Mouse (Mus musculus): ENCODE data around the gene Grik5. TPM values are rescaled to one million over a fixed set of nuclear protein-coding genes. Genes with fewer than 3 reads are reported as not detected.

Grik5 gene
- total RNA-seq (2017): 1.1 and 2.1 TPM in 2 replicates

GRCm38 (mm10) chr7:25071979-25072715, at the start of gene Grik5, which contains the start of gene Zfp574:
Gene Grik5, minus strand, starts transcription at chr7:25072346.
Gene Zfp574, plus strand, starts transcription at chr7:25072567.
- no peak for ATAC-seq (ENCODE audit: extremely low read depth, insufficient number of reproducible peaks, low FRiP score, poor library complexity, severe bottlenecking)

GRCm38 (mm10) chr7:25121240-25121786, 49.2 kb upstream of the Grik5 start:
- no peak for ATAC-seq (ENCODE audit: extremely low read depth, insufficient number of reproducible peaks, low FRiP score, poor library complexity, severe bottlenecking)

GRCm38 (mm10) chr7:25120061-25120834, 48.1 kb upstream of the Grik5 start:
- ATAC-seq (ENCODE audit: extremely low read depth, insufficient number of reproducible peaks, low FRiP score, poor library complexity, severe bottlenecking): peak; percentile 55

- no peak for ATAC-seq (ENCODE audit: extremely low read depth, insufficient number of reproducible peaks, low FRiP score, poor library complexity, severe bottlenecking)
Observed at GRCm38 (mm10) chr7:25112956-25113603, 40.9 kb upstream of the Grik5 start.

- peak; percentile 31; the same call in 1 of the 2 replicates for ATAC-seq (ENCODE audit: extremely low read depth, insufficient number of reproducible peaks, low FRiP score, poor library complexity, severe bottlenecking)
Observed at GRCm38 (mm10) chr7:25112178-25112955, 40.2 kb upstream of the Grik5 start.

GRCm38 (mm10) chr7:25110336-25110735, 38.2 kb upstream of the Grik5 start:
- no peak for ATAC-seq (ENCODE audit: extremely low read depth, insufficient number of reproducible peaks, low FRiP score, poor library complexity, severe bottlenecking)

- ATAC-seq (ENCODE audit: extremely low read depth, insufficient number of reproducible peaks, low FRiP score, poor library complexity, severe bottlenecking): no peak
Observed at GRCm38 (mm10) chr7:25109355-25109754, 37.2 kb upstream of the Grik5 start.

GRCm38 (mm10) chr7:25106790-25107502, 34.8 kb upstream of the Grik5 start:
- ATAC-seq (ENCODE audit: extremely low read depth, insufficient number of reproducible peaks, low FRiP score, poor library complexity, severe bottlenecking): no peak; the same call in 1 of the 2 replicates

- ATAC-seq (ENCODE audit: extremely low read depth, insufficient number of reproducible peaks, low FRiP score, poor library complexity, severe bottlenecking): peak; percentile 89
Observed at GRCm38 (mm10) chr7:25105411-25106160, 33.4 kb upstream of the Grik5 start.

GRCm38 (mm10) chr7:25099581-25099980, 27.4 kb upstream of the Grik5 start:
- no peak for ATAC-seq (ENCODE audit: extremely low read depth, insufficient number of reproducible peaks, low FRiP score, poor library complexity, severe bottlenecking)

GRCm38 (mm10) chr7:25098169-25098568, 26.0 kb upstream of the Grik5 start:
- ATAC-seq (ENCODE audit: extremely low read depth, insufficient number of reproducible peaks, low FRiP score, poor library complexity, severe bottlenecking): no peak

- ATAC-seq (ENCODE audit: extremely low read depth, insufficient number of reproducible peaks, low FRiP score, poor library complexity, severe bottlenecking): no peak
Observed at GRCm38 (mm10) chr7:25089875-25090274, 17.7 kb upstream of the Grik5 start.

- ATAC-seq (ENCODE audit: extremely low read depth, insufficient number of reproducible peaks, low FRiP score, poor library complexity, severe bottlenecking): no peak
Observed at GRCm38 (mm10) chr7:25088968-25089367, 16.8 kb upstream of the Grik5 start.

GRCm38 (mm10) chr7:25088531-25088930, 16.4 kb upstream of the Grik5 start:
- no peak for ATAC-seq (ENCODE audit: extremely low read depth, insufficient number of reproducible peaks, low FRiP score, poor library complexity, severe bottlenecking)

- no peak for ATAC-seq (ENCODE audit: extremely low read depth, insufficient number of reproducible peaks, low FRiP score, poor library complexity, severe bottlenecking)
Observed at GRCm38 (mm10) chr7:25087972-25088371, 15.8 kb upstream of the Grik5 start.

GRCm38 (mm10) chr7:25087256-25087912, 15.2 kb upstream of the Grik5 start:
- ATAC-seq (ENCODE audit: extremely low read depth, insufficient number of reproducible peaks, low FRiP score, poor library complexity, severe bottlenecking): no peak

GRCm38 (mm10) chr7:25086656-25087055, 14.5 kb upstream of the Grik5 start:
- ATAC-seq (ENCODE audit: extremely low read depth, insufficient number of reproducible peaks, low FRiP score, poor library complexity, severe bottlenecking): no peak

Measured in neutrophil, adult 5-6 weeks (primary cell).